Mouse (Mus musculus): Measurements from ENCODE around the gene Gm49354. TPM values are rescaled to one million over a fixed set of nuclear protein-coding genes. Genes with fewer than 3 reads are reported as not detected.
"Not testable (repeated sequence)": the region's sequence is repeated elsewhere in the genome, so short reads cannot be mapped to it uniquely, and the experiment has no call there.

Gene Gm49354
- polyA plus RNA-seq, 1 experiment from 2014 or later, result not detected

GRCm38 (mm10) chr13:59739397-59739796 lies 42.6 kb downstream of the Gm49354 start:
- Histone ChIP-seq H3K27ac (replicated peaks; ENCODE audit: low read depth, low read length) (no peak overlapping the region), H3K4me3 (ENCODE audit: low read depth, low read length) (no peak overlapping the region), H3K9ac (replicated peaks; ENCODE audit: low read length) (no peak overlapping the region), H3K27me3 (ENCODE audit: control insufficient read depth, insufficient read depth, low read length) (no peaks in the 10 kb centered on the region), H3K9me3 (replicated peaks; ENCODE audit: control insufficient read depth, low read length) (no peaks in the 10 kb centered on the region), H3K4me1 (ENCODE audit: control insufficient read depth, insufficient read depth, low read length) (no peaks in the 10 kb centered on the region), H3K4me2 (ENCODE audit: low read depth, low read length) (no peak overlapping the region), H3K36me3 (replicated peaks; ENCODE audit: control insufficient read depth, insufficient read depth, low read depth, low read length) (no peaks in the 10 kb centered on the region)
- DNase-seq (ENCODE audit: low spot score), result no peak
- no peak for ATAC-seq (replicated peaks; ENCODE audit: insufficient number of reproducible peaks, low FRiP score, low TSS enrichment, low read depth)
- 90% methylated on average over 4 of the region's 4 CpGs for WGBS

- no peak for ATAC-seq (replicated peaks; ENCODE audit: insufficient number of reproducible peaks, low FRiP score, low TSS enrichment, low read depth)
- Histone ChIP-seq H3K4me3 (ENCODE audit: low read depth, low read length) (no peak overlapping the region), H3K9ac (replicated peaks; ENCODE audit: low read length) (no peak overlapping the region), H3K4me1 (ENCODE audit: control insufficient read depth, insufficient read depth, low read length) (no peaks in the 10 kb centered on the region), H3K4me2 (ENCODE audit: low read depth, low read length) (no peak overlapping the region), H3K27ac (replicated peaks; ENCODE audit: low read depth, low read length) (no peak overlapping the region), H3K27me3 (ENCODE audit: control insufficient read depth, insufficient read depth, low read length) (no peaks in the 10 kb centered on the region), H3K36me3 (replicated peaks; ENCODE audit: control insufficient read depth, insufficient read depth, low read depth, low read length) (no peaks in the 10 kb centered on the region), H3K9me3 (replicated peaks; ENCODE audit: control insufficient read depth, low read length) (no peaks in the 10 kb centered on the region)
- WGBS, result 82% methylated on average over 2 of the region's 2 CpGs
- DNase-seq (ENCODE audit: low spot score), result no peak
These were observed 43.6 kb downstream of the Gm49354 start for GRCm38 (mm10) chr13:59738455-59738854.

GRCm38 (mm10) chr13:59735190-59735589 lies 46.9 kb downstream of the Gm49354 start:
- ATAC-seq (replicated peaks; ENCODE audit: insufficient number of reproducible peaks, low FRiP score, low TSS enrichment, low read depth) (no peak), DNase-seq (ENCODE audit: low spot score) (peak; percentile 41)
- Histone ChIP-seq H3K27ac (replicated peaks; ENCODE audit: low read depth, low read length) (no peak overlapping the region), H3K9ac (replicated peaks; ENCODE audit: low read length) (no peak overlapping the region), H3K27me3 (ENCODE audit: control insufficient read depth, insufficient read depth, low read length) (no peaks in the 10 kb centered on the region), H3K4me3 (ENCODE audit: low read depth, low read length) (no peak overlapping the region), H3K9me3 (replicated peaks; ENCODE audit: control insufficient read depth, low read length) (no peaks in the 10 kb centered on the region), H3K4me1 (ENCODE audit: control insufficient read depth, insufficient read depth, low read length) (no peaks in the 10 kb centered on the region), H3K36me3 (replicated peaks; ENCODE audit: control insufficient read depth, insufficient read depth, low read depth, low read length) (no peaks in the 10 kb centered on the region), H3K4me2 (ENCODE audit: low read depth, low read length) (no peak overlapping the region)
- 36% methylated on average over 3 of the region's 3 CpGs for WGBS

DNA sequence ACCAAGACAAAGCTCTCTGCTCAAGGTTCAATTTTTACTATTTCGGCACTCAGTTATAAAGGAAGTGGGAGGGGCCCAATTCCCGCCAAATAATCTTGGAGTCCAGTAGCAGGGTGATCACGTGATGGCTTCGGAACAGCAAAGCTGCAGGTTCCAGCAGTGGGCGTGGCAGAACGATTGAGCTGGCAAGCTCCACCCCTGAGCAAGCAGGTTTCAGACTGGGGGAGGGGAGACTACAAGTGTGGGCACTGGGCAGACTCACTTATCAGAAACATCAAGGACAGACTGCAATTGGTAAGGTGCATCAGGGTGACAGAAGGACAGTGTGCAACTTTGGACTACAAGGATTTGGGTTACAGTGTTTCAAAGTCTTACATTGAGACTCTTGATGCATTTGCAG lies 47.7 kb downstream of the Gm49354 start:
- not testable (repeated sequence) for H3K4me3 ChIP-seq (ENCODE audit: low read depth, low read length); H3K36me3 ChIP-seq (replicated peaks; ENCODE audit: control insufficient read depth, insufficient read depth, low read depth, low read length); DNase-seq (ENCODE audit: low spot score); H3K27ac ChIP-seq (replicated peaks; ENCODE audit: low read depth, low read length); H3K27me3 ChIP-seq (ENCODE audit: control insufficient read depth, insufficient read depth, low read length); ATAC-seq (replicated peaks; ENCODE audit: insufficient number of reproducible peaks, low FRiP score, low TSS enrichment, low read depth); H3K4me2 ChIP-seq (ENCODE audit: low read depth, low read length); H3K9ac ChIP-seq (replicated peaks; ENCODE audit: low read length); H3K9me3 ChIP-seq (replicated peaks; ENCODE audit: control insufficient read depth, low read length); H3K4me1 ChIP-seq (ENCODE audit: control insufficient read depth, insufficient read depth, low read length)
- 35% methylated on average over 6 of the region's 6 CpGs for WGBS

DNA sequence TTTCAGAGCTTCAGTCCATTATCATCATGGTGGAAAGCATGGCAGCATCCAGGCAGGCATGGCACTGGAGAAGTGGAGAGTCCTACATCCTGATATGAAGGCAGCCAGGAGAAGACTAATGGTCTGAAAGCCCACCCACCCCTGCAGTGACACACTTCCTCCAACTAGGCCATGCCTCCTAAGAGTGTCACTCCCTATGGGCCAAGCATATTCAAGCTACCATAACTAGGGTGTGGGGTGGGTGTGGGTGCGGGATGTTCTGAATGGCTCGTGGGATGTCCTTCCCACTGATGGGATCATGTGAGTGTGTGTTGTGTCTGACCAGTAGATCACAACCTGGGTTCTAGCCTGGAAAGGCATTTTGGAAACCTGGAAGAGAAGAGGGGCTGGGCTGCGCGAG lies 48.1 kb downstream of the Gm49354 start:
- Histone ChIP-seq H3K27me3 (ENCODE audit: control insufficient read depth, insufficient read depth, low read length) (no peaks in the 10 kb centered on the region), H3K9me3 (replicated peaks; ENCODE audit: control insufficient read depth, low read length) (no peaks in the 10 kb centered on the region), H3K9ac (replicated peaks; ENCODE audit: low read length) (no peak overlapping the region), H3K4me1 (ENCODE audit: control insufficient read depth, insufficient read depth, low read length) (no peaks in the 10 kb centered on the region), H3K4me2 (ENCODE audit: low read depth, low read length) (no peak overlapping the region), H3K27ac (replicated peaks; ENCODE audit: low read depth, low read length) (no peak overlapping the region), H3K4me3 (ENCODE audit: low read depth, low read length) (no peak overlapping the region), H3K36me3 (replicated peaks; ENCODE audit: control insufficient read depth, insufficient read depth, low read depth, low read length) (no peaks in the 10 kb centered on the region)
- DNase-seq (ENCODE audit: low spot score), result no peak
- WGBS, result 84% methylated on average over 2 of the region's 4 CpGs
- no peak for ATAC-seq (replicated peaks; ENCODE audit: insufficient number of reproducible peaks, low FRiP score, low TSS enrichment, low read depth)

DNA sequence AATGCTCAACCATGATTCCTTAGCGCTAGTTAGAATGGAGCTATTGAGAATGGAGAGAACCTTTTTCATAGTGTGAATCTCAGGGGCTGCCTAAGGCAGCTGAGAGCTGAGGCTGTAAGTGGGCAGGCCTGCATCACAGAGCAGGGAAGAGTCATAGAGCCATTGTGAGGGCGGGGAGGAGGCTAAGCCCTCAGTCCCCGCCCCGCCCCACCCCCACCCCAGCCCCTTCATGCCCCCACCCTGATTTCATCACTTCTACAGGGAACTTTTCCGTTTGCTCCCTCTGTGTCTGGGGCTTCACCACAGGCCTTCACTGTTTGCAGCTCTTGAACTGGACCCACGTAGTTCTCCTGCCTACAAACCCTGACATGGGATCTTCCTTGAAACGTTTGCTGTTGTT lies 50.4 kb downstream of the Gm49354 start, which contains the start of gene Spata31d1d:
TSS of gene Spata31d1d (minus strand) at position 101 of the 400 bp plus-strand sequence.
- Histone ChIP-seq H3K27ac (replicated peaks; ENCODE audit: low read depth, low read length) (no peak within 1 kb of the TSS), H3K4me2 (ENCODE audit: low read depth, low read length) (no peak within 1 kb of the TSS), H3K4me1 (ENCODE audit: control insufficient read depth, insufficient read depth, low read length) (no peaks in the 10 kb centered on the region), H3K4me3 (ENCODE audit: low read depth, low read length) (no peak within 1 kb of the TSS), H3K9me3 (replicated peaks; ENCODE audit: control insufficient read depth, low read length) (no peaks in the 10 kb centered on the region), H3K36me3 (replicated peaks; ENCODE audit: control insufficient read depth, insufficient read depth, low read depth, low read length) (no peaks in the 10 kb centered on the region), H3K9ac (replicated peaks; ENCODE audit: low read length) (no peak within 1 kb of the TSS), H3K27me3 (ENCODE audit: control insufficient read depth, insufficient read depth, low read length) (no peaks in the 10 kb centered on the region)
- DNase-seq (ENCODE audit: low spot score), result no peak
- 41% methylated on average over 7 of the region's 7 CpGs for WGBS
- ATAC-seq (replicated peaks; ENCODE audit: insufficient number of reproducible peaks, low FRiP score, low TSS enrichment, low read depth), result no peak

DNA sequence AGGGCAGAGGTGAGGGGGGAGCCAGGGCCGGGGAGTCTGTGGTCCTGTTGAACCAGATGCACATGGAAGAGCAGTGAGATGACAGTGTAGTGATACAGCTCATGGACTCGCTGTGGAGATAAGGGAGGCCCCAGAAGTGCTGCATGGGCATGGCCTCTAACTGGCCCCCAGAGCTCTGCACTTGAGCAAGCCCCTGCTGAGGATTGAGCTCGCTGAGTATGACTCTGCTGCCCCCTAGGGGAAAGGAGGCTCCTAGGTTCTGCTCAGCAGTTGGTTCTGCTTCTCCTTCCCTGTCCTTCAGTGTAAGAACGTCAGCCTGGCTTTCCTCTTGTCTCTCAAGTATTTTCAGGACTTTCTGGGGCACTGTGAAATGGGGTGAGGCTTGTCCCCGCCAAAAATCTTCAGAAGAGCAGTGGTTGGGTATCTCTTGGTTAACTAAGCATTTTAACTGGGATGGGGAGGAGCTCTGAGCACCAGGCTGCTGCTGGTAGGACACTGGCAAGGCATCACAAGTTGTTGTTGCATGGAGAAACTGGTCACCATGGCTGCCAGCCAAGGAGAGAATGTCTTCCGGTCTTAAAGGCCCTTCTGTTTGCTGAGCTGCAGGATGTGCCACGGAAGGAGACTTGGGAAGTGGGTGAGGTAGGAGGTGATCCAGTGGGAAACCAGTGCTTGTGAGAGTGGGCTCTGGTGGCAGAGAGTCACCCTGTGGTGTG lies 53.5 kb downstream of the Gm49354 start:
- no peak overlapping the region for H3K9ac ChIP-seq (replicated peaks; ENCODE audit: low read length)
- ATAC-seq (replicated peaks; ENCODE audit: insufficient number of reproducible peaks, low FRiP score, low TSS enrichment, low read depth) (peak; percentile 77), DNase-seq (ENCODE audit: low spot score) (peak; percentile 91)
- no peak overlapping the region for H3K4me3 ChIP-seq (ENCODE audit: low read depth, low read length)
- no peaks in the 10 kb centered on the region for H3K27me3 ChIP-seq (ENCODE audit: control insufficient read depth, insufficient read depth, low read length)
- 38% methylated on average over 7 of the region's 7 CpGs for WGBS
- no peaks in the 10 kb centered on the region for H3K9me3 ChIP-seq (replicated peaks; ENCODE audit: control insufficient read depth, low read length)
- no peaks in the 10 kb centered on the region for H3K4me1 ChIP-seq (ENCODE audit: control insufficient read depth, insufficient read depth, low read length)
- H3K36me3 ChIP-seq (replicated peaks; ENCODE audit: control insufficient read depth, insufficient read depth, low read depth, low read length), result no peaks in the 10 kb centered on the region
- H3K27ac ChIP-seq (replicated peaks; ENCODE audit: low read depth, low read length), result no peak overlapping the region
- no peak overlapping the region for H3K4me2 ChIP-seq (ENCODE audit: low read depth, low read length)

DNA sequence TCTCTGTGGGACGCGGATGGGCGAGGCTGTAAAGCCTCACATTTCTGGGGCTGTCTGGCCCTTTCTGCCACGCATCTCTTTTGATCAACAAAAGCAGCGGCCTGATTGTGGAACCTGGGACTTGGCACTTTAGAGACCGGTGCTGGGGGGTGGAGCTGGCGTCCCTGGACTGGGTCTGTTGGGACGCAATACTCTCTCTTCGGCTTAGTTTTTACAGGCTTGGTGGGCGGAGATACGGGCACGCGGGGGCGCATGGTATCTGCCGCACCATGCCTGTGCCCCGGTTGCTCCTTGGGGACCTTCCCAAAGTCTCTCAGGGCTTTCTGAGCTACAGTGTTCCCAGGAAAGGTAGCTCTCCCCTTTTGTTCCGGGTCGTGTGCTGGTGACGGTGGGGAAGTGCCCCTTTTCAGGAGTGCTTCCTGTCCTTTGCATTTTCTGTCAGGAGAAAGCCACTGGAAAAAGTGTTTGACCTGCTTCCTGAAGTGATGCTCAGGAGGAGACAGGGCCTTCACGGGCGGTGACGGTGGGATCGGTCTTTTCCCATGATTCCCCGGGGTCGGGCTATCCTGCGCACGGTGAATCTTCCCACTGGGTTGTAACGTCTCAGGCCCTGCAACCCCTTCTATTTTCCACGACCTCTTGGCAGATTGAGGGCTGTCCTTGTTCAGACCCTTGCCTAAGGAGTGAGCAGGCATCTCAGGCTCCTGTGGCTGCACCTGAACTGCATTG lies 55.7 kb downstream of the Gm49354 start:
- no peak for DNase-seq (ENCODE audit: low spot score)
- peak overlapping the region; percentile 28; the same call in 1 of the 2 replicates for H3K9ac ChIP-seq (replicated peaks; ENCODE audit: low read length)

More for the DNA sequence above, 55.7 kb downstream of the Gm49354 start:
- H3K4me3 ChIP-seq (ENCODE audit: low read depth, low read length), result no peak overlapping the region
- H3K27ac ChIP-seq (replicated peaks; ENCODE audit: low read depth, low read length), result no peak overlapping the region
- H3K4me1 ChIP-seq (ENCODE audit: control insufficient read depth, insufficient read depth, low read length), result no peaks in the 10 kb centered on the region
- no peak for ATAC-seq (replicated peaks; ENCODE audit: insufficient number of reproducible peaks, low FRiP score, low TSS enrichment, low read depth)
- no peaks in the 10 kb centered on the region for H3K27me3 ChIP-seq (ENCODE audit: control insufficient read depth, insufficient read depth, low read length)
- H3K9me3 ChIP-seq (replicated peaks; ENCODE audit: control insufficient read depth, low read length), result no peaks in the 10 kb centered on the region
- WGBS, result 36% methylated on average over 29 of the region's 29 CpGs
- H3K4me2 ChIP-seq (ENCODE audit: low read depth, low read length), result no peak overlapping the region
- no peaks in the 10 kb centered on the region for H3K36me3 ChIP-seq (replicated peaks; ENCODE audit: control insufficient read depth, insufficient read depth, low read depth, low read length)
